ENCODE assay signal across 24 mouse cellular contexts in genomic region chr12:70614101-70614500, GRCm38 (mm10).
"Had no signal": no experiment of that assay in that cellular context is flagged by ENCODE, and none has a peak within 500 bp of the region (broad histone marks: within the 10 kb centered on the region; RNA-seq: fewer than 3 reads in every experiment).

No protein-coding gene starts in this region.

- H3K36me3 ChIP-seq: heart, embryonic 13.5 days; heart, embryonic 15.5 days; hindbrain, embryonic 13.5 days; hindbrain, embryonic 15.5 days; kidney, embryonic 15.5 days; limb, embryonic 13.5 days; limb, embryonic 15.5 days; liver, embryonic 12.5 days had no signal

- H3K4me1 ChIP-seq: hindbrain, embryonic 13.5 days; hindbrain, embryonic 15.5 days; liver, embryonic 12.5 days had no signal

- H3K9me3 ChIP-seq: heart, embryonic 13.5 days; heart, embryonic 15.5 days; hindbrain, embryonic 13.5 days; hindbrain, embryonic 15.5 days; kidney, embryonic 15.5 days; limb, embryonic 13.5 days; limb, embryonic 15.5 days; liver, embryonic 12.5 days had no signal

- H3K9ac ChIP-seq: heart, embryonic 13.5 days; heart, embryonic 15.5 days; hindbrain, embryonic 13.5 days; hindbrain, embryonic 15.5 days; kidney, embryonic 15.5 days; limb, embryonic 13.5 days; limb, embryonic 15.5 days; liver, embryonic 12.5 days; liver, embryonic 14.5 days had no signal

- DNase-seq: gastrocnemius, postnatal 14 days; gastrocnemius, postnatal 36 days; heart, adult 18-20 months; heart, postnatal 14 days; heart, postnatal 36 days; kidney, adult 11 months; kidney, adult 2 months; kidney, adult 9 months; kidney, postnatal 14 days; kidney, postnatal 36 days; layer of hippocampus, adult 9-11 months; layer of hippocampus, postnatal 36 days; left cerebral cortex, postnatal 4 days had no signal

- H3K27me3 ChIP-seq: heart, embryonic 13.5 days; heart, embryonic 15.5 days; hindbrain, embryonic 13.5 days; hindbrain, embryonic 15.5 days; kidney, embryonic 15.5 days; limb, embryonic 13.5 days; limb, embryonic 15.5 days; liver, embryonic 12.5 days had no signal

- H3K27ac ChIP-seq: heart, embryonic 13.5 days; heart, embryonic 15.5 days; hindbrain, embryonic 13.5 days; hindbrain, embryonic 15.5 days; hindbrain, postnatal 0 days; kidney, embryonic 15.5 days; kidney, postnatal 0 days; limb, embryonic 13.5 days; limb, embryonic 15.5 days; liver, embryonic 12.5 days; liver, embryonic 14.5 days had no signal

- H3K4me3 ChIP-seq: heart, embryonic 13.5 days; heart, embryonic 15.5 days; hindbrain, embryonic 13.5 days; hindbrain, embryonic 15.5 days; kidney, embryonic 15.5 days; limb, embryonic 13.5 days; limb, embryonic 15.5 days; liver, embryonic 12.5 days had no signal
